Mouse (Mus musculus): ENCODE measurements around the gene Gpn1.

GRCm38 (mm10) chr5:31489116-31489769 is 5.3 kb upstream of the Gpn1 start:
- no peak for TF ChIP-seq CTCF (IDR thresholded peaks at IDR 0.05; ENCODE audit: control insufficient read depth, insufficient read depth, insufficient read length)
- no peak for TF ChIP-seq MYOD1 (IDR thresholded peaks at IDR 0.05; ENCODE audit: control insufficient read depth, insufficient read length, low read depth)
- no peak for TF ChIP-seq MAX (IDR thresholded peaks at IDR 0.05)
- no peak for TF ChIP-seq USF1 (IDR thresholded peaks at IDR 0.05; ENCODE audit: low read depth)
- no peak for TF ChIP-seq CEBPB (IDR thresholded peaks at IDR 0.05; ENCODE audit: low read depth)
- TF ChIP-seq MYOG (IDR thresholded peaks at IDR 0.05; ENCODE audit: control insufficient read depth, extremely low read depth, insufficient read length) = no peak
- no peak for TF ChIP-seq FOSL1 (IDR thresholded peaks at IDR 0.05; ENCODE audit: insufficient read depth, low read length, poor library complexity, severe bottlenecking)
